Mouse (Mus musculus): ENCODE results near the gene Slc2a8. TPM values are rescaled to one million over a fixed set of nuclear protein-coding genes. Genes with fewer than 3 reads are reported as not detected.

The Slc2a8 gene
- polyA plus RNA-seq, 1 experiment: 29.8 TPM

DNA sequence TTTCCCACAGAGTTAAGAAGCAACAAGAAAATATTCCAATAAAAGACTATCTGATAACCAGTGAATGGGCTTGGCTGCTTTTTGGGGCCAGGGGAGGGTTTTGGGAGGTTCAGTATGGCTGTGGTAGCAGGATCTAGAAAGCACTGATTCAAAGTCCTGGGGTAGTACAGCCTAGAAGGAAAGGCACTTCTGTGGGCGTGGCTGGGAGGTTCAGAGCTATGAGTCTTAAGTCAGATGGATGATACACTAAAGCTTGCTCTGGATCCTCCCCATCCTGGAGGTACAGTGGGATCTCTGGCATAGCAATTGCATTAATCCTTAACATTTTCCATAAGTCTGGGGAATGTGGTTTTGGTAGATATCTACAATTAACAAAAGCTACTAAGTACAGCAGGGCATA is 17.9 kb downstream of the Slc2a8 start:
- Histone ChIP-seq H3K4me3 (ENCODE audit: control insufficient read depth, insufficient read depth, low read length) (no peak overlapping the region), H3K27ac (ENCODE audit: control insufficient read depth, insufficient read depth, low read length) (no peak overlapping the region), H3K4me1 (replicated peaks; ENCODE audit: control insufficient read depth, insufficient read depth, low read length) (peaks cover 25% of the 10 kb centered on the region), H3K27me3 (ENCODE audit: control insufficient read depth, insufficient read depth, low read length) (no peaks in the 10 kb centered on the region), H3K36me3 (ENCODE audit: control insufficient read depth, insufficient read depth, low read length) (peaks cover 15% of the 10 kb centered on the region)
- TF ChIP-seq CTCF (IDR thresholded peaks at IDR 0.05; ENCODE audit: borderline replicate concordance, control insufficient read depth, extremely low read depth, insufficient read depth, low read length, poor library complexity): no peak
- no peak for TF ChIP-seq POLR2A (IDR thresholded peaks at IDR 0.05; ENCODE audit: control insufficient read depth, extremely low read depth, insufficient read depth, low read length, poor library complexity)
- no peak for DNase-seq
- 92% methylated on average over 1 of the region's 1 CpGs for WGBS

DNA sequence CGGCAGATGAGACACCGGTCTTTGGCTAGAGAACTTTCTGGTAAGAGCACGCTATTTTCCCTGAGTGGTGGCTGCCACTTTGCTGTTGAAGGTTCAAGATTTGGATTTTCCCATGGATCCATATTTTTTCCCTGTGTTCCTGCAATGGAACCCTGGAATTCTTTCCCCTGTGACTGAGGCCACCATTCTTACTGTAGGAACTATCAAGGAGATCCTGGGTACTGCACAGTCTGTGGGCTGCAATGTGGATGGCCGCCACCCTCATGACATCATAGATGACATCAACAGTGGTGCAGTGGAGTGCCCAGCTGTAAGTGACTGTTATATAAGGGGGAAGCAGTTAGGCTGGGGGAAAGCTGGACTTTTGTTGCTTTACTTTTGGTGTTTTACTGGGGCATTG is 18.3 kb downstream of the Slc2a8 start:
- no peak overlapping the region for H3K4me3 ChIP-seq (ENCODE audit: control insufficient read depth, insufficient read depth, low read length)
- WGBS: 81% methylated on average over 4 of the region's 4 CpGs
- peak overlapping the region; percentile 84; the same call in 1 of the 2 replicates for H3K27ac ChIP-seq (ENCODE audit: control insufficient read depth, insufficient read depth, low read length)
- no peaks in the 10 kb centered on the region for H3K27me3 ChIP-seq (ENCODE audit: control insufficient read depth, insufficient read depth, low read length)
- DNase-seq: no peak
- peaks cover 25% of the 10 kb centered on the region for H3K4me1 ChIP-seq (replicated peaks; ENCODE audit: control insufficient read depth, insufficient read depth, low read length)
- TF ChIP-seq CTCF (IDR thresholded peaks at IDR 0.05; ENCODE audit: borderline replicate concordance, control insufficient read depth, extremely low read depth, insufficient read depth, low read length, poor library complexity) (no peak), POLR2A (IDR thresholded peaks at IDR 0.05; ENCODE audit: control insufficient read depth, extremely low read depth, insufficient read depth, low read length, poor library complexity) (no peak)
- H3K36me3 ChIP-seq (ENCODE audit: control insufficient read depth, insufficient read depth, low read length): peaks cover 15% of the 10 kb centered on the region

DNA sequence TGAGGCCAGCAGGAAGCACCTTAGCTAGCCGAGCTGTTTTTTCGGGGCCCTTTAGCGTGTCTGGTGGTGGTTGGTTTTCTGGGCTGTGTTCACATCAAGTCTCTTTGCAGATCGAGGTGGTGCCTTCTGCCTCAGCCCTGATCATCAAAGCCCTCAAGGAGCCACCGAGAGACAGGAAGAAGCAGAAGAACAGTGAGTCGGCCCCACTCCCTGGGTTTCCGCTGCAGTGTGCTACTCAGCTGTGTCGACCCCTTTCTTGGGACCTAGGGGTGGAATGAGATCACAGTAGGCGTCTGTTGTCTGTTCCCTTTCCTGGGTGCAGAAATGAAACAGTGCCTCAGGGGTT is 19.0 kb downstream of the Slc2a8 start:
- peaks cover 25% of the 10 kb centered on the region for H3K4me1 ChIP-seq (replicated peaks; ENCODE audit: control insufficient read depth, insufficient read depth, low read length)
- peak overlapping the region; percentile 84 for H3K27ac ChIP-seq (ENCODE audit: control insufficient read depth, insufficient read depth, low read length)
- H3K27me3 ChIP-seq (ENCODE audit: control insufficient read depth, insufficient read depth, low read length): no peaks in the 10 kb centered on the region
- TF ChIP-seq CTCF (IDR thresholded peaks at IDR 0.05; ENCODE audit: borderline replicate concordance, control insufficient read depth, extremely low read depth, insufficient read depth, low read length, poor library complexity) (no peak), POLR2A (IDR thresholded peaks at IDR 0.05; ENCODE audit: control insufficient read depth, extremely low read depth, insufficient read depth, low read length, poor library complexity) (no peak)
- peaks cover 15% of the 10 kb centered on the region for H3K36me3 ChIP-seq (ENCODE audit: control insufficient read depth, insufficient read depth, low read length)
- WGBS: 1% methylated on average over 9 of the region's 9 CpGs
- peak overlapping the region; percentile 89 for H3K4me3 ChIP-seq (ENCODE audit: control insufficient read depth, insufficient read depth, low read length)
- peak; percentile 67 for DNase-seq

DNA sequence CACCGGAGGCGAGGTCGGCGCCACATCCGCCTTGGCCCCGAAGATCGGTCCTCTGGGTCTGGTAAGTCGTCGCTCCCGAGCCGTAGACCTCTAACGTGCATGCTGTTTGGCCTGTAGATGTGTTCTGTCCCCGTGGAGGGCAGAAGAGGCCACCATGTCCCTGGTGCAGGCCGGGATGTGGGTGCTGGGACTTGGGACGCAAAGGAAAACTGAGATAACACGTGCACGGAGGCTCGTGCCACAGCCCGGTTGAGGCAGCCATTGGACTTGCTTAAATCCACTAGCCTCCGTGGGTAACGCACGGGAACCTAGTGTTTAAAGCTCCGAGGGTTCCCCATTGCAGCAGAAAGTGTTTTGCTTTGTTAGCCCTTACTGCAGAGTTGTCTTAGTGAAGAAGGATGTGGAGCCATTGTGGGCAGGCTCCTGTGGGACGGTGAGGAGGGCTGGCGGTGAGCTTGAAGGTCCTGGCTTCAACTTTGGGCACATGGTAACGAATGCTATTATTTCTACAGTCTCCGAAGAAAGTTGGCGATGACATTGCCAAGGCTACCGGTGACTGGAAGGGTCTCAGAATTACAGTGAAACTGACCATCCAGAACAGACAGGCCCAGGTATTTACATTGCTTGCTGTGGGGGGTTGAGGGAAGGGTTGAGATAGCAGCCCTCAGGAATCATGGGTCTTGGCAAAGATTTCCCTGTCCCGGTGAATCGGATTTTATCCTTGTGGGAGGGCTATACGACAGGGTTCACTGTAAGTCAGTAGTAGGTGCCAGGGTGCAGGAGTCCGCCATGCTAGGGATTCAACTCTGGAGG is 19.6 kb downstream of the Slc2a8 start:
- TF ChIP-seq CTCF (IDR thresholded peaks at IDR 0.05; ENCODE audit: borderline replicate concordance, control insufficient read depth, extremely low read depth, insufficient read depth, low read length, poor library complexity): no peak
- no peak for TF ChIP-seq POLR2A (IDR thresholded peaks at IDR 0.05; ENCODE audit: control insufficient read depth, extremely low read depth, insufficient read depth, low read length, poor library complexity)
- Histone ChIP-seq H3K36me3 (ENCODE audit: control insufficient read depth, insufficient read depth, low read length) (peaks cover 15% of the 10 kb centered on the region), H3K4me3 (ENCODE audit: control insufficient read depth, insufficient read depth, low read length) (peak overlapping the region; percentile 89), H3K27me3 (ENCODE audit: control insufficient read depth, insufficient read depth, low read length) (no peaks in the 10 kb centered on the region), H3K27ac (ENCODE audit: control insufficient read depth, insufficient read depth, low read length) (peak overlapping the region; percentile 84), H3K4me1 (replicated peaks; ENCODE audit: control insufficient read depth, insufficient read depth, low read length) (peaks cover 22% of the 10 kb centered on the region)
- WGBS: under 1% methylated on average over 33 of the region's 33 CpGs
- no peak for DNase-seq

DNA sequence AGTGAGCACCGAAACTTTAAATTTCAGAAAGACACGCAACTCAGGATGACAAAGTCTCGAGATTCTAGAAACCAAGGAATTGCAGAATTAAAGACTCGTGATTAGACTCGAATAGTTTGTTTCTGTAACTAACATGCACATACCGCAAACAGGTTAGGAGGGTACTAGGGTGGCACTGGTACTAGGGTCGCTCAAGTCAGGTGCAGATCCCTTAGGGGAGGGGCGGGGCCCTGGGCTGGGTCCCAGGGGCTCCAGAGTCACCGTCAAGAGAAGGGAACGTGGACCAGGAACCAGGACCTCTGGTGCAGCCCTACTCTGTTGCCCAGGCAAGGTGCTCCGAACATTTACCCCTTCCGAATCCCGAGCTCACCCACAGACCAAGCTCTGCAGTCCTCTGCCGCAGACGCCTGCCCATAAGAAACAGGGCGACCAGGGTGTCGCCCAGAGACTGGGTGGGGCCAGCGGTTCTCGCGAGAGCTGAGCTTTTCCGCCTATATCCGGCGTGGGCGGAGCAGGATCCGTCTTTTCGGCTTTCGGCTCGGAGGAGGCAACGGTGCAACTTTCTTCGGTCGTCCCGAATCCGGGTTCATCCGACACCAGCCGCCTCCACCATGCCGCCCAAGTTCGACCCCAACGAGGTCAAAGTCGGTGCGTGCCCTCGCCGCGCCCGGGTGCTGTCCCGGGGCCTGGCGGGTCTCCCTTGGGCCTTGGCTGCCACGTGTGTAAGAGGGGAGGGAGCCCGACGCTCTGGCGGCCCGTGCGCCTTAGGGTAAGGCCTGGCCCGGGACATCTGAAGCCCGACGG is 20.5 kb downstream of the Slc2a8 start, which contains the start of the genes Rpl12 and Lrsam1:
Gene Rpl12, plus strand, starts transcription at position 368 of the 804 bp plus-strand sequence.
Gene Lrsam1, minus strand, starts transcription at position 423 of the 804 bp plus-strand sequence.
- Histone ChIP-seq H3K27ac (ENCODE audit: control insufficient read depth, insufficient read depth, low read length) (peak within 1 kb of the TSS; percentile 84), H3K27me3 (ENCODE audit: control insufficient read depth, insufficient read depth, low read length) (no peaks in the 10 kb centered on the region), H3K36me3 (ENCODE audit: control insufficient read depth, insufficient read depth, low read length) (peaks cover 15% of the 10 kb centered on the region), H3K4me3 (ENCODE audit: control insufficient read depth, insufficient read depth, low read length) (peak within 1 kb of the TSS; percentile 89), H3K4me1 (replicated peaks; ENCODE audit: control insufficient read depth, insufficient read depth, low read length) (peaks cover 17% of the 10 kb centered on the region)
- peak; percentile 95 for DNase-seq
- WGBS: 3% methylated on average over 55 of the region's 55 CpGs
- TF ChIP-seq CTCF (IDR thresholded peaks at IDR 0.05; ENCODE audit: borderline replicate concordance, control insufficient read depth, extremely low read depth, insufficient read depth, low read length, poor library complexity): peak; percentile 28; the same call in 1 of the 2 replicates
- peak; percentile 82 for TF ChIP-seq POLR2A (IDR thresholded peaks at IDR 0.05; ENCODE audit: control insufficient read depth, extremely low read depth, insufficient read depth, low read length, poor library complexity)

DNA sequence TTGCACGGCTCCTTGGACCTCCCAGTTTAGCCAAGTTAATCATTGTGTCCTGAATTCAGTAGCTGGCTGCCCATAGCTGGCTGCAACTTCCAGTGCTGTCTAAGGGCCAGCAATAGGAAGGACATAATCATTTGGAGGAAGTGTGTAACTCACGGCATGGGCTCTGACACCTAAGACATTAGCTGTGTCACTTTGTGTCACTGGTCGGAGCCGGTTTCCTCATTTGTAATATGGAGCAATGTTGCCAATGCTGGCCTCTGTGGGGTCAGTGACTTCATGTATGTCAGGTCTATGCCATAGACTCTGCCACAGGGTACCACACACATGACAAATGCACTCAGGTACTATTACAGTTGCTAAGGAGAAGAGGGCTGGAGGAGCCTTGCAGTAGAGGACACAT is 21.6 kb downstream of the Slc2a8 start:
- TF ChIP-seq CTCF (IDR thresholded peaks at IDR 0.05; ENCODE audit: borderline replicate concordance, control insufficient read depth, extremely low read depth, insufficient read depth, low read length, poor library complexity): no peak
- no peak for TF ChIP-seq POLR2A (IDR thresholded peaks at IDR 0.05; ENCODE audit: control insufficient read depth, extremely low read depth, insufficient read depth, low read length, poor library complexity)
- no peak for DNase-seq
- Histone ChIP-seq H3K4me3 (ENCODE audit: control insufficient read depth, insufficient read depth, low read length) (no peak overlapping the region), H3K27ac (ENCODE audit: control insufficient read depth, insufficient read depth, low read length) (no peak overlapping the region), H3K36me3 (ENCODE audit: control insufficient read depth, insufficient read depth, low read length) (peaks cover 15% of the 10 kb centered on the region), H3K4me1 (replicated peaks; ENCODE audit: control insufficient read depth, insufficient read depth, low read length) (peaks cover 16% of the 10 kb centered on the region), H3K27me3 (ENCODE audit: control insufficient read depth, insufficient read depth, low read length) (no peaks in the 10 kb centered on the region)
- 91% methylated on average over 4 of the region's 4 CpGs for WGBS
